Mouse (Mus musculus) stomach, embryonic 14.5 days (tissue): ENCODE measurements around the gene Hist1h4k. TPM values are rescaled to one million over a fixed set of nuclear protein-coding genes. Genes with fewer than 3 reads are reported as not detected.
"Not testable (repeated sequence)": the region's sequence is repeated elsewhere in the genome, so short reads cannot be mapped to it uniquely, and the experiment has no call there.

Experiments
- ATAC-seq: fragments of 200-750 bp; cut with Nextera tagmentation; 2 replicates; pipeline ENCODE4 v1.8.0; 2017; ENCODE audit warnings: low read depth, moderate TSS enrichment; ENCODE audit not compliant: insufficient number of reproducible peaks, insufficient read depth, low FRiP score
- H3K27ac ChIP-seq: fragments of 300-500 bp; sonication (generic); 2 replicates; pipeline ENCODE4 v1.5.1; 2014; ENCODE audit warnings: mild to moderate bottlenecking, low read length, moderate library complexity, mixed read lengths
- H3K27me3 ChIP-seq: fragments of 300-500 bp; sonication (generic); 2 replicates; pipeline ENCODE4 v1.6.1; 2014; ENCODE audit warnings: low read length, control low read depth, mixed read lengths; ENCODE audit not compliant: control insufficient read depth, insufficient read depth
- H3K36me3 ChIP-seq: fragments of 300-500 bp; sonication (generic); 2 replicates; pipeline ENCODE4 v1.6.1; 2014; ENCODE audit warnings: mild to moderate bottlenecking, control low read depth, low read length, moderate library complexity, mixed read lengths; ENCODE audit not compliant: control insufficient read depth, insufficient read depth
- H3K4me1 ChIP-seq: fragments of 300-500 bp; sonication (generic); 2 replicates; pipeline ENCODE4 v1.6.1; 2014; ENCODE audit warnings: low read length, control low read depth, mixed read lengths; ENCODE audit not compliant: control insufficient read depth, insufficient read depth
- H3K4me2 ChIP-seq: fragments of 300-500 bp; sonication (generic); replicated peaks from 2 replicates; pipeline ENCODE4 v1.6.1; 2014; ENCODE audit warnings: low read depth, low read length, control low read depth
- H3K4me3 ChIP-seq: fragments of 300-500 bp; sonication (generic); 2 replicates; pipeline ENCODE4 v1.5.1; 2014; ENCODE audit warnings: low read depth, low read length, control low read depth
- H3K9ac ChIP-seq: fragments of 300-500 bp; sonication (generic); replicated peaks from 2 replicates; pipeline ENCODE4 v1.6.1; 2014; ENCODE audit warnings: low read depth, mild to moderate bottlenecking, control low read depth, low read length, moderate library complexity, mixed read lengths
- H3K9me3 ChIP-seq: fragments of 300-500 bp; sonication (generic); 2 replicates; pipeline ENCODE4 v1.6.1; 2016; ENCODE audit warnings: low read depth, low read length, control low read depth; ENCODE audit not compliant: control insufficient read depth
- WGBS: fragments of 180-500 bp; shearing (Covaris S2); extraction: QIAGEN DNeasy Blood & Tissue Kit; methylation state at CpG from one replicate; pipeline ENCODE4 v1.1.7; 2014; 5-methylcytosine and 5-hydroxymethylcytosine counted together
- polyA plus RNA-seq: library from polyadenylated mRNA; unstranded; fragments of >200 nt; fragmentation: Nextera tagmentation; extraction: Ambion mirVana; gene quantifications from 2 replicates; pipeline ENCODE4 v1.2.1, GENCODE M21; 2014

The Hist1h4k gene
- polyA plus RNA-seq, 1 experiment from 2014 or later: 13.1 TPM

DNA sequence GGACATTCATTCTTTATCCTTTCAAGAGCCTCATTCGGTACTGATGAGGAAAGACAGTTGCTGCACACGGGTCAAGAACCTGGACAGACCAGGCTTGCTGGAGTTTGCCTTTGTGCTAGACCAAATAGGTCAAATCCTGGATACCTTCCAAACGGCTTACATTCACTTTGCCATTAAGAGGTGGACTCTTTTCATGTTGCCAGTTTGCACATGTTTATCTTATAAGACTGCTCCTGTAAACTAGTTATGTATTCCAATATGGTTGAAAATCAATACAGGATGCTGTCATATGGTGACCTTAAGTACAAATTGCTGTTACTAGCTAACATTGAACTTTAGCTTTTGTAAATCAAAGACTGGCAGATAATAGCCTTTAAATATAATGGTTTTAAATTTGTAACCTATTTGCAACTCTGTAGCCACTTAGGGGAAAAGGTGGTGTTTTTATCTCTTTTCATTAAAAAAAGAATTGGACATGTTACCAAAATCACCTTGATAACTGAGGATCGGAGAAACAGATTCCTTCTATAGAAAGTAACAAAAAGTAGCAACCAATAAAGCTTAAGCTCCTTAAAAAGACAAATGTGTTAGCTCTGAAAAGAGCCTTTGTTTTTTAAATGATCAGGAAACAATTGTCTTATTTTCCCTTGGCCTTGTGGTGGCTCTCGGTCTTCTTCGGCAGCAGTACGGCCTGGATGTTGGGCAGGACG is 36.0 kb upstream of the Hist1h4k start:
- no peak for ATAC-seq
- WGBS: 3% methylated on average over 8 of the region's 8 CpGs
- H3K9ac ChIP-seq: peak overlapping the region; percentile 34; the same call in 1 of the 2 replicates

DNA sequence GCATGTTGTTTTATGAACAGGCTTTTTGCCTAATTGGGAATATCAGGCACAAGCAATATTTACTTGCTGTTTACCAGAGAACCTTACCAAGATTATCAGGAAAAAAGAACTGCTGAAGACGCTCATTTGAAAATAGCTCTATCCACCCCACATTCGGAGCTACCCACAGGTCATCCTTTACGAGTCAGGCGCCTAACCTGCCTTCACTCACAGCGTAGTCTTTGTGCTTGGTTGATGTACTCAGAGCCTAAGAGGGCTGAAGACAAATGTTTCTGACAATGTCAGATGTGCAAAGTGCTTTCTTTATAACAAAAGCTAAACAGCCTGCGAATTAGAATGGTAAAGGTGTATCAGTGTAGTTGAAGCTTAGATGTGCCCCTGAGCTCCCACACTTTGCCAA is 34.0 kb upstream of the Hist1h4k start:
- H3K9ac ChIP-seq: peak overlapping the region; percentile 25
- no peaks in the 10 kb centered on the region for H3K9me3 ChIP-seq
- H3K4me2 ChIP-seq: peak overlapping the region; percentile 43
- peak overlapping the region; percentile 36 for H3K4me3 ChIP-seq
- peak overlapping the region; percentile 93 for H3K27ac ChIP-seq
- WGBS: 22% methylated on average over 6 of the region's 6 CpGs
- no peak for ATAC-seq
- H3K27me3 ChIP-seq: no peaks in the 10 kb centered on the region
- H3K4me1 ChIP-seq: peaks cover 20% of the 10 kb centered on the region; the same call in 1 of the 2 replicates
- no peaks in the 10 kb centered on the region for H3K36me3 ChIP-seq

More for the DNA sequence above, 36.0 kb upstream of the Hist1h4k start:
- Histone ChIP-seq H3K36me3 (no peaks in the 10 kb centered on the region), H3K9me3 (no peaks in the 10 kb centered on the region), H3K4me2 (peak overlapping the region; percentile 46), H3K27me3 (no peaks in the 10 kb centered on the region), H3K4me3 (peak overlapping the region; percentile 29), H3K27ac (peak overlapping the region; percentile 82), H3K4me1 (peaks cover 24% of the 10 kb centered on the region; the same call in 1 of the 2 replicates)

DNA sequence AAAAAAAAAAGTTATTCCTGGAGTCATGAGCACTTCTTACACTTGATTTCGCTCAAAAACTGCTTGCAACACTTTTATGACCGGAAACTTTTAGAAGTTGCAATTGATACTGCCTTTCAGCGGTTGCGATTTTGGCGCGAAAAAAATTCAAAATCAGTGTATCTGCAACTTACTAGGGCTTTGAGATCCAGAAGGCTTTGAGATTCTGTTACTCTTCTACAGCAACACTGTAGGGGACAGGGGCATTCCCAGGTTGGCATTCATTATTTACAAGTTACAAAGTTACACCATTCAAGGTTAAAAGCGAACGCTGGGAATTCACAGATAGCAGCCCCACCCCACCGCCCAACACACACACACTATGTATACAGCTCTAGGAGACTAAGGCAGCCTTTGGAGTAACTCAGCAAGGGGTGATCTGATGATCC is 33.4 kb upstream of the Hist1h4k start:
- no peak for ATAC-seq
- no peaks in the 10 kb centered on the region for H3K27me3 ChIP-seq
- H3K36me3 ChIP-seq: no peaks in the 10 kb centered on the region
- no peaks in the 10 kb centered on the region for H3K9me3 ChIP-seq
- peak overlapping the region; percentile 25 for H3K9ac ChIP-seq
- 1% methylated on average over 9 of the region's 9 CpGs for WGBS
- peaks cover 20% of the 10 kb centered on the region; the same call in 1 of the 2 replicates for H3K4me1 ChIP-seq
- peak overlapping the region; percentile 36 for H3K4me3 ChIP-seq
- H3K27ac ChIP-seq: peak overlapping the region; percentile 93
- H3K4me2 ChIP-seq: peak overlapping the region; percentile 43

DNA sequence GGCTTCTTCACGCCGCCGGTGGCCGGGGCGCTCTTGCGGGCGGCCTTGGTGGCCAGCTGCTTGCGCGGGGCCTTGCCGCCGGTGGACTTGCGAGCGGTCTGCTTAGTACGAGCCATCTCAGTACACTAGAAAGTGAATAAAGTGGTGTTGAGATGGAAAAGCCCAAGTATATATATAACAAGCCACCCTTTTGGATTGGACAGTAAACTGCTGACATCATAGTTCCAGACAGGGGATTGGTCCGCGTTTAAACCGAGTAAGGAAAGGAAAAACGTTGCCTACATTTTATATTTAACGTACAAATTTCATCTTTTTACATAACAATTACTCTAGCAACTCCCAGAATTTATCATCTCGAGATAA is 32.9 kb upstream of the Hist1h4k start, which contains the start of gene Hist1h3i:
Hist1h3i (minus strand) TSS at position 116 of the 363 bp plus-strand sequence.
- Histone ChIP-seq H3K36me3 (no peaks in the 10 kb centered on the region), H3K27me3 (no peaks in the 10 kb centered on the region), H3K27ac (peak within 1 kb of the TSS; percentile 93), H3K4me2 (peak within 1 kb of the TSS; percentile 81), H3K9ac (peak within 1 kb of the TSS; percentile 58), H3K4me1 (peaks cover 18% of the 10 kb centered on the region; the same call in 1 of the 2 replicates), H3K9me3 (no peaks in the 10 kb centered on the region), H3K4me3 (peak within 1 kb of the TSS; percentile 36)
- 0% methylated on average over 13 of the region's 20 CpGs for whole genome bisulfite sequencing
- ATAC-seq: peak; percentile 71

DNA sequence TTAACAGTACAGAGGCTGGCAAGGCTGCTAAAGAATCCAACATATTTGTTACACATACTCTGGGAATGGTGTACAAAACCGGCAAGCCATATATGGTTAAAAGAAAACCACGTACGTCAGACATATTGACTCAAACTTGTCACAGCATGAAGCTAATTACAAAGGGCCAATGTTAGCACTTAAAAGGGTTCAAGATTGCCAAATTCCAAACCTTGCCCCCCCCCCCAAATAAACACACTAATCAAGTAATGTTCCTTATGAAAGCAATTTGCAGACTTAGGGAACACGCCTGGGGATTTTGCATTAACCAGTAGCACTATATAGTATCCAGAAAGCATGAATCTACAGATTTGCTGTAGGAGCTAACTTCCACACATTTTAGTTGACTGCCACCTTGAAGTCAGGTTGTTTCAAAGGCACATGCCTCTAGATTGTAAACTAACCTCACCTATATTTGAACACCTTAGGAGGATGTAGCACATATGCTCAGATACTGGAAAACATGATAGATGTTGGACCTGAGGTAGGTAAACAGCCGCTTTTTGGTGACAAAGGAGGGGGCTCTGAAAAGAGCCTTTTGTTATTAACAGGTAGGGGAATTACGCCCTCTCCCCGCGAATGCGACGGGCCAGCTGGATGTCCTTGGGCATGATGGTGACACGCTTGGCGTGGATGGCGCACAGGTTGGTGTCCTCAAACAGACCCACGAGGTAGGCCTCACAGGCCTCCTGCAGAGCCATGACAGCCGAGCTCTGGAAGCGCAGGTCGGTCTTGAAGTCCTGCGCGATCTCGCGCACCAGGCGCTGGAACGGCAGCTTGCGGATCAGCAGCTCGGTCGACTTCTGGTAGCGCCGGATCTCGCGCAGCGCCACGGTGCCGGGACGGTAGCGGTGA is 32.3 kb upstream of the Hist1h4k start:
- not testable (repeated sequence) for H3K36me3 ChIP-seq, H3K27me3 ChIP-seq, H3K9me3 ChIP-seq, ATAC-seq
- H3K4me1 ChIP-seq: peaks cover 15% of the 10 kb centered on the region; the same call in 1 of the 2 replicates
- H3K9ac ChIP-seq: peak overlapping the region; percentile 58
- under 1% methylated on average over 14 of the region's 35 CpGs for WGBS
- H3K4me2 ChIP-seq: peak overlapping the region; percentile 81
- peak overlapping the region; percentile 36 for H3K4me3 ChIP-seq
- peak overlapping the region; percentile 93 for H3K27ac ChIP-seq

DNA sequence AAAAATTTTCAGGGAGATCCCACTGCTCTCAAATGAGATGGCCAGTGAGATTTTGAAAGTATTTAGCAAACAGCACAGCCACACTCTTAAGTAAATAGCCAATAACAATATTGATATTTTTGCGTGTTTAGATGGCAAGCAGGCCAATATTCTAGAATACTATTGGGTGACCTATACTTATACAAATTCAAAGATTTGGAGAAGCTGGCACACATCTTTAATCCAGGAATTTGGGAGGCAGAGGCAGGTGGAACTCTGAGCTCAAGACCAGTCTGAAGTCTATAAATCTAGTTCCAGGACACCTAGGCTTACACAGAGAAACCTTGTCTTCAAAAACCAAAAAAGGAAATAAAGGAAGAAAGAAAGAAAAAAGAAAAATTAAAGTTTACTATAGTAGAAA is 31.3 kb upstream of the Hist1h4k start:
- Histone ChIP-seq H3K36me3 (no peaks in the 10 kb centered on the region), H3K9ac (no peak overlapping the region), H3K4me2 (no peak overlapping the region), H3K27me3 (no peaks in the 10 kb centered on the region), H3K9me3 (no peaks in the 10 kb centered on the region), H3K4me3 (no peak overlapping the region), H3K27ac (peak overlapping the region; percentile 59; the same call in 1 of the 2 replicates), H3K4me1 (peaks cover 15% of the 10 kb centered on the region; the same call in 1 of the 2 replicates)
- 89% methylated on average over 1 of the region's 1 CpGs for WGBS
- ATAC-seq: no peak

DNA sequence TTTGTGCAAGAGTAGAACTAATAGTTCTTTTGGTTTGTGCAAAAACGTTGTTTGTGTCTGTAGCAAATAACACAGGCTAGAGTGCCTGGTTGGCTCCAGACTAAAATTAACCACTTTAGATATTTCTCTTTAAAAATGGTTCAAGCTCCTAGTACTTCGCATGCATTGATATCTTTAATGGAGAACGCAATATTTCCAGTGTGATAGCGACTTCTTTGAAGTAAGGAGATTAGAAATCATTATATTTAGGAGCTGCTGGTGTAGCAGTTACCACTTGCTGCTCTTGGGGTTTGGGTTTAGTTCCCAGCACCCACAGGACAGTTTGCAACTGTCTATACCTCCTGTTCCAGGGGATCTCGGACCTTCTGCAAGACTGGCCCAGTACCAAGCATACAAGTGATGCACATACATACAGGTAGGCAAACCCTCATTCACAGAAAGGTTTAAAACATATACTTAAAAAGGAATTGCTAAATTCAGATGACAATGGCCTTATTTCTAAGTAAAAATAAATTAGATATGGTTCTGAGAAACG is 30.8 kb upstream of the Hist1h4k start:
- peaks cover 13% of the 10 kb centered on the region; the same call in 1 of the 2 replicates for H3K4me1 ChIP-seq
- no peaks in the 10 kb centered on the region for H3K9me3 ChIP-seq
- peak overlapping the region; percentile 97; the same call in 1 of the 2 replicates for H3K27ac ChIP-seq
- 41% methylated on average over 6 of the region's 6 CpGs for WGBS
- no peaks in the 10 kb centered on the region for H3K36me3 ChIP-seq
- H3K27me3 ChIP-seq: no peaks in the 10 kb centered on the region
- H3K4me3 ChIP-seq: peak overlapping the region; percentile 65
- peak overlapping the region; percentile 98 for H3K4me2 ChIP-seq
- no peak overlapping the region for H3K9ac ChIP-seq
- ATAC-seq: no peak
